Mouse (Mus musculus): ENCODE results near the gene Abcg4.
"Not testable (repeated sequence)": the region's sequence is repeated elsewhere in the genome, so short reads cannot be mapped to it uniquely, and the experiment has no call there.

Abcg4 gene

DNA sequence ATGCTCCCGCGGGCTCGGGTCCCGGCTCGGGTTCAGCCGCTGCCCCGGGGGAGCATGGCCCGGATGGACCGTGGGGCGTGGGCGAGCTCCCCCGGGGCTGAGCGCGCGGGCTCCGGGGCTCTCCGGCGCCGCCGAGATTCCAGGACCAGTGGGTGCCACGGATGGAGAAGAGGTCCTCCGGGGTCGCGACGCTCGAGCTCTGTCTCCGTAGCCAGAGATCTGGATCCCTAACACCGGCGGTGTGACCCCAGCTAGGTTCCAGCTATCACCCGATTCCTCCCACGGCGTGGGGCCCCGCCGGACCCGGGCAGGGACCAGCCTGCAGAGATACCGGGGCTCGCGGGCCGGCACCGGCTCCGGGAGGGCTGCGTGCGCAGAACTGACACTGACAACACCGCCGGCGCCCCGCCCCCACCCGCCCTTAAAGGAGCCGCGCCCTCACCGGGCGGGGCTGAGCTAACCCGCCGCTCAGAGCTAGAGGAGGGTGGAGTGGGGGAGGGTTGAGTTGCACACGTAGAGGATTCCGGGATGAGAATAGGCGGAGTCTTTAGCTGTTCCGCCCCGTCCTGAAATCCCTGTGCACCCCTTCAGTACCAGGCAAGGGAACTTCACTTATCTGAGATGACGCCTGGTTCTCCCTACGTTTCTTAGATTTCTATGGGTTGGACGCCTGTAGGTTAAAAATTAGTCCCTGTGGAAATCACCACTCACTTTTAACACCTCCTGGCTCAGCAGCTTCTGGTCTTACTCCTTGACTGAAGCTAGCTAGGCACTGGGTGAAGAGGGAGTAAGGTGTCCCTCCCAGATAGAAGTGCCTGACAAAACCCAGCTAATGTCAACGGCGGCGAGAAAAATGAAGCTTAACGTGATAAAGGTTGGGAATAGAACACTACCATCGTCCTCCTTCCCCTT, 31.7 kb upstream of the Abcg4 start, which contains the start of gene C2cd2l:
TSS of gene C2cd2l (minus strand) at position 399 of the 912 bp plus-strand sequence.
- in situ Hi-C loops (cut with MseI, MboI): no loop called here

- in situ Hi-C loops (cut with MseI, MboI): no loop called here
Measured at GRCm38 (mm10) chr9:44319105-44319886, 30.9 kb upstream of the Abcg4 start.

- in situ Hi-C loops (cut with MseI, MboI): no loop called here
Measured at GRCm38 (mm10) chr9:44318826-44319095, 30.3 kb upstream of the Abcg4 start.

DNA sequence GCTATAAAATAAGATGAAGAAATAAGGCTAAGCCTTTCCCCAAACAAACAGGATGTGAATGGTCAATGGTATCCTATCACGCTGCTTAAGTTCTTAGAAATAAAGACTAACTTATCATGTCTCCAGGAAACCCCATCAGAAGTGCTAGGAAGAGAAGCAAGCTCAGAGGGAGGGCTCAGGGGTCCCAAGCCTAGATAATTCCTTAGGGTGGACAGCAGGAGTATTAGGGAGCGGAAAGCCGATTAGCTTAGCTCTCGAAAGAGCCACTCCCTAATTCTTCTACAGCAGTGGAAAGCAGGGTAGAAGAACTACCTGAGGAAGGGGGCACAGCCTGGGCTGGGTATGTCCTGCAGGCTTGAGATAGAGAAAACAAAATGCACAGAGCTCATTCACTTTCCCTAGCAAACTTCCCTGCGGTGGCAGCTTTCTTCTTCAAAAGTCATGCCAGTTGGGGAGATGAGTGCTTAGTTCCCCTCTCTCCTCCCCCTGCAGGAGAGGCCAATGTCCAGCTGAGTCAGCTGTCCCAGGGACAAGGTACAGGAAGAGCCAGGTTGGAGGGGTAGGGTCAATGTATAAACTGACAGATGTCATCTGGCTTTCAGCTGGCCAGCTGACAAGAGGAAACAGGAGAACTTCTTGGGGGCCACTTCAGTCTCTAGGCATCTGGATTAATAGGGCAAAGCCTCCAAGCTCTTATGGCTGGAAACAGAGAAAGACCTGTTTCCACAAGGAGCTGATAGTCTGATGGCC, 29.8 kb upstream of the Abcg4 start:
- in situ Hi-C loops (cut with MseI, MboI): no loop called here

GRCm38 (mm10) chr9:44317452-44317851, 29.0 kb upstream of the Abcg4 start:
- in situ Hi-C loops (cut with MseI, MboI): no loop called here

DNA sequence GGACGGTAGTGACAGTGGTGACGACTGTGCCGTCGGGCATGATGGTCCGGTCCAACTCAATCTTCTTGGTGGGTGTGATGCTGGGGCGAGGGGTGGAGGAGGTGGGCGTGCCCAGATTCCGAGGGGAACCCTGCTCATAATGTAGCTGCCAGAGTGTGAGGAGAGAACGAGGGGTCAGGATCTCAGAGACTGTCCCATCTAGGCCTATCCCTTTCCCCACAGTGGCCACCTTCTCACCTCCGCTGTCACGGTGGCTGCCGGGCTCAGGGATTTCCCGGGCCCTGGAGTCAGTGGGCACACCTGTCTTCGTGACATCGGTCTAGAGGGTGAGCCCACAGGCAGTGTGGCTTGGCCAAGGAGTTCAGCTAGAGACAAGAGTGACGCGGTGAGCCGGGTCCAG, 26.5 kb upstream of the Abcg4 start:
- in situ Hi-C loops (cut with MseI, MboI): no loop called here

DNA sequence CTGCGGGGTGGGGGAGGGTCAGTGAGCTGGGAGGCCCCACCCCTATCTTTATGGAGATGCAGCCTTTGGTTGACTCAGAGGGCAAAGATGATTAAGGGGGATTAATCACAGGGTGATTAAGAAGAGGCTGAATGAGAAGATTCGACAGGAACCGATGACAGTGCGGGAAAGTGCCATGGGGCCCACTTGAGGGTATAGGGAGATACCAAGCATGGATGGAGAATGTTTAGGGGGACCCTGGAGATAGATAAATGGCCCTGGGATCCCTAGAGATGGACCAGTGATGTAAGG, 25.8 kb upstream of the Abcg4 start:
- in situ Hi-C loops (cut with MseI, MboI): no loop called here

DNA sequence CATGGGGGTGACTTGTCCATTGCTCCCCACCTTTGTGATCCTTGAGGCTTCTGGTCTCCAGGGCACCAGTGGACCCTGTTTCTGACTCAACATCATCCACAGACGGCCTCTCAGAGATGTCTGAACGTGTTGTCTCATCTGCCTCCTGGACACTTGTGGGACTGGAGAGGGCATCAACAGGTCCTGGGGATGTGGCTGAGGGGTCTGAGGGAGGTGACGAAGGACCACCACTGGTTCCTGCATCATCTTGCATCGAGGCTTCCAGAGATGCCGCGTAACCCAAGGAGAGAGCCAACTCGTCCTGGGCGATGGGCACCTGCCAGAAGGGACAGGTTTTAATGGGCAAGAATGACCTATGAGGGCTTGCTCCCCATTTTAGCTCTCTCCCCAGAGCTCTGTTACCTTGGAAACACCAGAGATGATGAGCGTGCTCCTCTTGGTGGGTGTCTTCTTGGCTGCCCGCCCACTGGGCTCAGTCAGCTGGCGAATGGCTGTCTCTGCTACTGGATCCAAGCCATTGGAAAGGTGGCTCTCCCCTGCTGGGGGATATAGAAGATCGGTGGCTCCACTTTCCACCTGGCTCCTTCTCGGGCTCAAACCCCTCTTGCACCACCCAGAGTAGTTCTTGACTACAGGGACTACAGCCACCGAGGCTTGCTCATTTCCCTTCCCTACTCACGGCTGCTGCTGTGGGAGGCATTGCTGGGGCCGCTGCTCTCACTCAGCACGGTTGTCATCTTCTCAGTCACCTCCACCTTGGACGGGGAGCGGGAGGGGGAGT, 25.3 kb upstream of the Abcg4 start:
- in situ Hi-C loops (cut with MseI, MboI): no loop called here

GRCm38 (mm10) chr9:44311136-44312134, 23.0 kb upstream of the Abcg4 start:
- in situ Hi-C loops (cut with MseI, MboI): no loop called here

DNA sequence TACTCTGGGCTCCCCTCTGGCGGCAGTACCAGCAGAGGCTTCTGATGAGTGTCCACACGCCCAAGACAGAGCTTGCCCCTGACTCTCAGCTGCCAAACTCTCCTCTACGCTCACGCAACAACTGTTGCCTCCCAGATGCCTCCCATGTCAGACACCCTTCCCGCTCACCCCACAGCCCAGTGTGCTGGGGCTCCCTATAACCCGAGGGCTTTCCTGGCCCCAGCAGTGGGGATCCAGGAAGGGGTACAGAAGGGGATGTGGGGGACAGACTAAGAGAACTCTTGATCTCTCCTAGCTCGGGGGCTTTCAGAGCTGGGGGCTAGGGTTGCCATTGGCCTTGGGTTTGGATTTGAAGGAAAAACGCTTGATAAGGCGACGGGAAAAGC, 22.3 kb upstream of the Abcg4 start:
- in situ Hi-C loops (cut with MseI, MboI): no loop called here

DNA sequence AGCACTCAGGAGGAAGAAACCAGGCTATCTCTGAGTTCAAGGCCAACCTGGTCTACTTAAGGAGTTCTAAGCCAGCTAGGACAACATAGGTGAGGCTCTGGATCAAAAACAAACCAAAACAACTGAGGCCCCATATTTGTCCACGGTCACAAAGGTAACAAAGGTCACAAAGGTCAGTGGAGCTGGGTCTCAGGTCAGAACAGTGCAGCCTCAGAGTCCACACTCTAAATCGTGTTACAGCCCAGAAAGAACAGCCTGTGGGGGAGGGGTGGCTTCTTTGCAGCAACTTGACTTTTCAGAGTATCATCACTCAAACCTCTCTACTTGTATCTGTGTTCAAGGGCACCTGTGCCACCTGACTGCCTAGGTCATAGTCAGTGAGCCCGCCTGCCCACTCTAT, 21.3 kb upstream of the Abcg4 start:
- in situ Hi-C loops (cut with MseI, MboI): no loop called here

DNA sequence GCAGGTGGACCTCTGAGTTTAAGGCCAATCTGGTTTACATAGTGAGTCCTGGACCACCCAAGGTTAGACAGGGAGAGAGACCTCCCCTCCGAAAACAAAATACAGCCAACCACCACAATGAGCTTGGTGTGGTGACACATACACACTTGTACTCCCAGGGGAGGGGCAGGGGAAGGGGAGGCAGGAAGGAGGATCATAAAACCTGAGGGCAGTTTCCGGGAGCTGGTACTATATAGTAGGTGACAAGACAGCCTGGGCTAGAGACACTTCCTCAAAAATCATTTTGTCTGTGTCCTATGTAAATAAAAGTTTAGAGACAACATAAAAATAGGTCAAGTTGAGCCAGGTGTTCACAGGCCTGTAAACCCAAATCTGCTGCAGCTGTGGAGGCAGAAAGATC, 18.8 kb upstream of the Abcg4 start:
- in situ Hi-C loops (cut with MseI, MboI): no loop called here

DNA sequence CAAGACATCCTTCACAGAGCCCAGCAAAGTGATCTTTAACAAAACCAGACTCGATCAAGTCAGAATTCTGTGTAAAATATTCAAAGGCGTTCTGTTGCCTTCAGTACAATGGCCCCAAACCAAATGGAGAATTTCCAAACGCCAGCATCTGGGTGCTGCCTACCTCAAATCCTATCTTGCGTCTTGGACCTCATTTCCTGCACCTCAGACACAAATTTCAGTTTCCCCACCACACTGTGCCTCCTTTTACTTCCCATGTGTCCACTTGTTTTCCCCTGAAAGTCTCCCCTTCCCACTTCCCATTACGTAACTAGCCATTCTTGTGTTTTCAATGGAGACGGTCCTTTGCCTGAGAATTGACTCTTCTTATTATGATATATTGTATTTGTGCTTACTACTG, 18.1 kb upstream of the Abcg4 start:
- in situ Hi-C loops (cut with MseI, MboI): no loop called here

DNA sequence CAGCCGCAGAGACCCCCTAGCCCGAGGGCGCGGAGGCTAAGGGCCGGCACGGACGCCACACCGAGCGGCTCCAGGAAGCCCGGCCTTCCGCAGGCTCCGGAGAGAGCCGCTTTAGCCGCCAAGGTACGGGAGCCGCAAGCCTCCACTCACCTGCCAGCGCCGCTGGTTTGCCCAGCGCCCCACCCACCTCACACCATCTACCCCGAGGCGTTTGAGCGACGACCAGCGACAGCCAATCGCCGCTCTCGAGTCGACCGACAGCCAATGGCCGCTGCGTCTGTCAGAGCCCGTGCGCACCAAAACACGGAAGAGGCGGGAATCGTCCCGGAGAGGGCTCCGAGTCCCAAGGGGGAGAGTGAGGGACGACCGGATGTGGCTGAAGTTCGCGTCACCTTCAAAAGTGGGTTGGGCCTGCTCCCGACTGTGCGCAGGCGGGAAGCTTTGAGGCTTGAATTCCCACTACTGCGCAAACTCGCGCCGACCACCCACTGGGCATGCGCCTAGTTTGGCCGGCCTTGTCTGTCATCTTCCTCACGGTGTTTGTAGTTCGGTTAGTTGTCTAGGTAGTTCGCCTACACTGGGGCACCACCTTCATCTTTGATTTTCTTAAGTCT, 17.2 kb upstream of the Abcg4 start, which contains the start of gene Hinfp:
TSS of gene Hinfp (minus strand) at position 206 of the 614 bp plus-strand sequence.
- in situ Hi-C loops (cut with MseI, MboI): no loop called here

DNA sequence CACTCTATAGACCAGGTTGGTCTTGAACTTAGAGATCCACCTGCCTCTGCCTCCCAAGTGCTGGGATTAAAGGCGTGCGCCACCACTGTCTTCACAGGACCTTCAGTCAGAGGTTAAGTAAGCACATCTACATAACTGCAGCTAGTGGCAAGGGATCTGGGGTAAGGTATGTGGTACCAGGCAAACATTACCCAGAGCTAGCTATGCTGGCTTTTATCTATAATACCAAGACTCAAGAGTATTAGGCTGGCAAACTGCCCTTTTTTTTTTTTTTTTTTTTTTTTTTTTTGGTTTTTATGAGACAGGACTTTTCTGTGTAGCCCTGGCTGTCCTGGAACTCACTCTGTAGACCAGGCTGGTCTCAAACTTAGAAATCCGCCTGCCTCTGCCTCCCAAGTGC, 11.6 kb upstream of the Abcg4 start:
- in situ Hi-C loops (cut with MseI, MboI): not testable (repeated sequence)

- in situ Hi-C loops (cut with MseI, MboI): no loop called here
Measured at GRCm38 (mm10) chr9:44292490-44292889, 4.1 kb upstream of the Abcg4 start.

GRCm38 (mm10) chr9:44288959-44289291, 510 bp upstream of the Abcg4 start:
- in situ Hi-C loops (cut with MseI, MboI): no loop called here

- in situ Hi-C loops (cut with MseI, MboI): no loop called here
Measured at GRCm38 (mm10) chr9:44287401-44288075, 877 bp downstream of the Abcg4 start.

GRCm38 (mm10) chr9:44287003-44287400, 1.4 kb downstream of the Abcg4 start:
- in situ Hi-C loops (cut with MseI, MboI): no loop called here
